Mouse (Mus musculus) limb, embryonic 11.5 days (tissue): ENCODE data around the gene Lama1. TPM values are rescaled to one million over a fixed set of nuclear protein-coding genes. Genes with fewer than 3 reads are reported as not detected.

Source experiments
- ATAC-seq: fragments of 200-750 bp; cut with Nextera tagmentation; 2 replicates; pipeline ENCODE4 v1.8.0; 2017; ENCODE audit warnings: low read depth; ENCODE audit not compliant: insufficient number of reproducible peaks, low FRiP score, low TSS enrichment
- DNase-seq: peaks from one replicate; pipeline ENCODE4 v3.0.0-alpha.2; 2015; ENCODE audit warnings: low spot score
- H3K27ac ChIP-seq: fragments of 300-500 bp; sonication (generic); replicated peaks from 2 replicates; pipeline ENCODE4 v1.5.1; 2014; ENCODE audit warnings: low read depth, mild to moderate bottlenecking, low read length
- H3K27me3 ChIP-seq: fragments of 300-500 bp; sonication (generic); 2 replicates; pipeline ENCODE4 v1.6.1; 2014; ENCODE audit warnings: mild to moderate bottlenecking, low read length, mixed read lengths; ENCODE audit not compliant: control insufficient read depth, insufficient read depth
- H3K36me3 ChIP-seq: fragments of 300-500 bp; sonication (generic); 2 replicates; pipeline ENCODE4 v1.6.1; 2014; ENCODE audit warnings: mild to moderate bottlenecking, low read length, moderate library complexity, mixed read lengths; ENCODE audit not compliant: control insufficient read depth, insufficient read depth
- H3K4me1 ChIP-seq: fragments of 300-500 bp; sonication (generic); 2 replicates; pipeline ENCODE4 v1.6.1; 2014; ENCODE audit warnings: low read length, mixed read lengths; ENCODE audit not compliant: control insufficient read depth, insufficient read depth
- H3K4me2 ChIP-seq: fragments of 300-500 bp; sonication (generic); 2 replicates; pipeline ENCODE4 v1.6.1; 2014; ENCODE audit warnings: low read depth, mild to moderate bottlenecking, moderate library complexity; ENCODE audit not compliant: severe bottlenecking
- H3K4me3 ChIP-seq: fragments of 300-500 bp; sonication (generic); 2 replicates; pipeline ENCODE4 v1.5.1; 2014; ENCODE audit warnings: low read depth, low read length
- H3K9ac ChIP-seq: fragments of 300-500 bp; sonication (generic); 2 replicates; pipeline ENCODE4 v1.6.1; 2014; ENCODE audit warnings: mild to moderate bottlenecking, low read length
- H3K9me3 ChIP-seq: fragments of 300-500 bp; sonication (generic); 2 replicates; pipeline ENCODE4 v1.6.1; 2016; ENCODE audit warnings: low read length; ENCODE audit not compliant: control insufficient read depth
- WGBS: fragments of 180-500 bp; shearing (Covaris S2); extraction: QIAGEN DNeasy Blood & Tissue Kit; methylation state at CpG from one replicate; pipeline ENCODE4 v1.1.7; 2014; 5-methylcytosine and 5-hydroxymethylcytosine counted together
- polyA plus RNA-seq: library from polyadenylated mRNA; unstranded; fragments of >200 nt; fragmentation: Nextera tagmentation; extraction: Ambion mirVana; gene quantifications from 2 replicates; pipeline ENCODE4 v1.2.1, GENCODE M21; 2014

Lama1 gene
- polyA plus RNA-seq, 1 experiment from 2014 or later = 4.9 TPM

DNA sequence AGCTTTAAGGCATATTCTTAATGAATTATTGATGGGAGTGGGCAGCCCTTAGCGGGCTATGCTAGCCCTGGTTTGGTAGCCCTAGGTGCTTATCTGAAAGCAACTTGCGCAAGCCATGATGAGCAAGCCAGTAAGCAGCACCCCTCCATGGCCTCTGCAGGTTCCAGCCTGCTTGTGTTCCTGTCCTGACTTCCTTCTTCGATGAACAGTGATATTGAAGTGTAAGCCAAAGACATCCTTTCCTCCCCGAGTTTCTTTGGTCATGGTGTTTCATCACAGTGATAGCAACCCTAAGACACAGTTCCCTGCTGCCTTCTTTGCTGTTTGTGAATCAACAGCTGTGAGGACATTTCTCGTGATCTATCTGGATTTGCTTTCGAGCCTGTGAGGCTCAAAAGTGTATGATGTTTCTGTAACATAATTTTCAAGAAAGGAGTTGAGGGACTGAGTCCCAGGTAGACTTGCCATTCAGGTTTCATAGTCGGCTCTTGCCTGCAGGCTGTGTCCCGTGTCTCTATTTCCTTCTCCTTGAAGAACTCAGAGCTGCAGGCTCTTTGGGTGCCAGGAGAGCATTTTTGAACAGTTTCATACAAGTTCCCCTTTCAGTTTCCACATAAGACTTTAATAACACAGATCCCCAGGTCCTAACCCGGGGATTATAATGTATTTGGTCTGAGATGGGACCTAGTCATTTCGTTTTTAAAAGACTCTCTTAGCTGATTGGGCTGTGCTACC is 8.1 kb downstream of the Lama1 start:
- 85% methylated on average over 10 of the region's 10 CpGs for WGBS
- no peaks in the 10 kb centered on the region for H3K9me3 ChIP-seq
- DNase-seq (no peak), ATAC-seq (no peak)
- H3K27me3 ChIP-seq = no peaks in the 10 kb centered on the region
- H3K27ac ChIP-seq = no peak overlapping the region
- H3K4me2 ChIP-seq = no peak overlapping the region
- no peaks in the 10 kb centered on the region for H3K36me3 ChIP-seq
- H3K9ac ChIP-seq = no peak overlapping the region
- H3K4me3 ChIP-seq = no peak overlapping the region
- H3K4me1 ChIP-seq = peaks cover 7% of the 10 kb centered on the region

- no peak overlapping the region for H3K4me3 ChIP-seq
- H3K36me3 ChIP-seq = no peaks in the 10 kb centered on the region
- ATAC-seq = no peak
- no peaks in the 10 kb centered on the region for H3K9me3 ChIP-seq
- H3K4me1 ChIP-seq = peaks cover 7% of the 10 kb centered on the region
- 86% methylated on average over 5 of the region's 5 CpGs for WGBS
- DNase-seq = no peak
- no peak overlapping the region for H3K9ac ChIP-seq
- H3K27ac ChIP-seq = no peak overlapping the region
- no peak overlapping the region for H3K4me2 ChIP-seq
- no peaks in the 10 kb centered on the region for H3K27me3 ChIP-seq
Observed at GRCm38 (mm10) chr17:67706372-67706771, 9.3 kb downstream of the Lama1 start.

DNA sequence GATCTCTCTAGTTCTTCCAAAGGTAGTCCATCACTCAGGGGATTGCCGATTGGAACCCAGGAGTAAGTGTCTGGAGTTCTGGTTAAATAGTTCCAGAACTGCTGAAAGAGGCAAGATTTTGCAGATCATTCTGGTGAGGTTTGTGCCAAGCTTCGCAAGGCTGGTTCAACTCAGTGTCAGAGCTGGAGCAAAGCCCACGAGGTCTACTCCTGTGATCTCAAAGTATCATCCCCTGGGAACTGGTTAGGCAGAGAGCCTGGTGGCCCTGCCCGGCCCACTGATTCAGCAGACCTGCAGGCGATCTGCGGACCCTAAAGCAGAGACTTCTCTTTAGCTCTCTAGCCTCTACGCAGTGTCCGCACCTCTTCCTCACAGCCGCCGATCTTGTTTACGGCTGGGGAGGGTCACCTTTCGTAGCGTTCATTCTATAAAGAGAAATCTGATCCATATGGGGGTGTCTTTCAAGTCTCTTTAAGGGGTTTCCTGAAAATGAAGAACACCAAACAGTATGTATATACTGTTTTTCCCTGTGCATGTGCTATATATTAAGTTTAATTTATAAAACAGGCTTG is 10.8 kb downstream of the Lama1 start:
- peaks cover 3% of the 10 kb centered on the region; the same call in 1 of the 2 replicates for H3K4me1 ChIP-seq
- no peaks in the 10 kb centered on the region for H3K27me3 ChIP-seq
- WGBS = 32% methylated on average over 13 of the region's 13 CpGs
- H3K9me3 ChIP-seq = no peaks in the 10 kb centered on the region
- H3K4me2 ChIP-seq = no peak overlapping the region
- DNase-seq (no peak), ATAC-seq (no peak)
- no peaks in the 10 kb centered on the region for H3K36me3 ChIP-seq
- no peak overlapping the region for H3K4me3 ChIP-seq
- no peak overlapping the region for H3K27ac ChIP-seq
- no peak overlapping the region for H3K9ac ChIP-seq

DNA sequence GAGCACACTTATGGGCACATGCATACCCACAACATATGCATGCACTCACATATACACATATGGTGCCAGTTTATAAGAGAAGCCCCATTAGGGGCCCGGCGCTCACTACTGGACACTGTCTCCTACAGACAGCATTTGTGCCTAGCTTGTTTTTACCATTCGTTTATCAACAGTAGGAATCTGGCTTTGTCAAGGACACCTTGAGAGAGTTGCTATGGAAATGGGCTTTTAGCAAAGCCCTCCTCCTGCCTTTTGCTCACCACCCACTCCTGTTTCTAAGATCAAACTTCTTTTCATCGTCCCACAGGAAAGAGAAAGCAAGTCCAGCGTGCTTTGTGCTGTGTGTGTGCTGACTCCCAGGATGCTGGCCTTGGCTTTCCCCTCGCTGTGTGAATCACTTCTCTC is 13.3 kb downstream of the Lama1 start:
- WGBS = 68% methylated on average over 6 of the region's 6 CpGs
- H3K27me3 ChIP-seq = no peaks in the 10 kb centered on the region
- no peak for DNase-seq

DNA sequence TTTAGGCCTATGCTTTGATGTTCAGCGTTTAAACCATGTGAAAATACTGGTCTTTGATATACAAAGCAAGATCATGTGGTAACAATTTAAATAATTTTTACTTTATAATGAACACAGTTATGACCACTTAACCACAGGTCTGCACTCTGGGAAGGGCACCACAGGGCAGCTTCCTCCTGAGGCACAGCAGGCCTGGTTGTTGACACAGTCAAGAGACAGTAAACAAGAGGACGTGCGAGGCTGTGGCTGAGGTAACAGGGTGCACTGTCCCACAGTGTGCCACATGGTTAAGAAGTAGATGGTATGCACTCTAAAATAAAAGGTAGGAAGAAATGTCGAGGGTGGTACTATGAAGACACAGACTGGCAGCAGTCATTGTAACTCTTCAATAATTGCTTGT is 14.3 kb downstream of the Lama1 start:
- 23% methylated on average over 4 of the region's 4 CpGs for WGBS
- no peaks in the 10 kb centered on the region for H3K9me3 ChIP-seq
- DNase-seq (no peak), ATAC-seq (no peak)
- no peaks in the 10 kb centered on the region for H3K27me3 ChIP-seq
- no peak overlapping the region for H3K27ac ChIP-seq
- H3K4me1 ChIP-seq = peaks cover 3% of the 10 kb centered on the region; the same call in 1 of the 2 replicates
- no peak overlapping the region for H3K4me2 ChIP-seq
- no peak overlapping the region for H3K4me3 ChIP-seq
- H3K36me3 ChIP-seq = no peaks in the 10 kb centered on the region
- no peak overlapping the region for H3K9ac ChIP-seq

More for the DNA sequence above, 13.3 kb downstream of the Lama1 start:
- Histone ChIP-seq H3K9ac (no peak overlapping the region), H3K36me3 (no peaks in the 10 kb centered on the region), H3K4me2 (no peak overlapping the region), H3K27ac (no peak overlapping the region), H3K9me3 (no peaks in the 10 kb centered on the region), H3K4me1 (peaks cover 3% of the 10 kb centered on the region; the same call in 1 of the 2 replicates), H3K4me3 (no peak overlapping the region)
- no peak for ATAC-seq

- Histone ChIP-seq H3K27ac (no peak overlapping the region), H3K4me1 (peaks cover 1% of the 10 kb centered on the region; the same call in 1 of the 2 replicates), H3K9ac (no peak overlapping the region), H3K27me3 (no peaks in the 10 kb centered on the region), H3K9me3 (no peaks in the 10 kb centered on the region), H3K4me3 (no peak overlapping the region), H3K4me2 (no peak overlapping the region), H3K36me3 (no peaks in the 10 kb centered on the region)
- ATAC-seq = no peak
- 77% methylated on average over 7 of the region's 7 CpGs for WGBS
- no peak for DNase-seq
Observed at GRCm38 (mm10) chr17:67712929-67713328, 15.9 kb downstream of the Lama1 start.

- Histone ChIP-seq H3K27ac (no peak overlapping the region), H3K9me3 (no peaks in the 10 kb centered on the region)
- ATAC-seq = no peak
Observed at GRCm38 (mm10) chr17:67715466-67715865, 18.4 kb downstream of the Lama1 start.

DNA sequence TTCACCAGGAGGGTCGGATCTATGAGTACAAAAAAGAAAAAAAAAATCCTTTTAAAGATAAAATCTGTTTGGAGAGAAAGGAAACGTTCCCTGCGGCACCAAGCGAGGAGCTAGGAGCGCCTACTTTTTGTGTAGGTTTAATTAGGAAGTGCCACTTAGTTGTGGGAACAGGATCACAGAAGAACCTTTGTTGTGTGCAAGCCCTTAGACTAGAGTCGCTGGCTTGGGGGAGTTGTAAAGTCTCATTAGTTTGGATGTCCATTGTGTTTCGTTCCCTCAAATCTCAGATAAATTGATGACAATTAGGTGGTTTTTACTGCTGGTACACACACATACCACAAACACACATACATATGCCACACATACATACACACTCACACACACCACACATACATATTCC is 25.0 kb downstream of the Lama1 start:
- Histone ChIP-seq H3K27me3 (no peaks in the 10 kb centered on the region), H3K4me1 (no peaks in the 10 kb centered on the region), H3K9me3 (no peaks in the 10 kb centered on the region), H3K36me3 (no peaks in the 10 kb centered on the region), H3K9ac (no peak overlapping the region), H3K4me2 (no peak overlapping the region), H3K27ac (no peak overlapping the region), H3K4me3 (no peak overlapping the region)
- DNase-seq (no peak), ATAC-seq (no peak)
- 71% methylated on average over 7 of the region's 7 CpGs for WGBS

More at GRCm38 (mm10) chr17:67715466-67715865, 18.4 kb downstream of the Lama1 start:
- Histone ChIP-seq H3K27me3 (no peaks in the 10 kb centered on the region), H3K4me3 (no peak overlapping the region), H3K4me2 (no peak overlapping the region), H3K36me3 (no peaks in the 10 kb centered on the region), H3K9ac (no peak overlapping the region), H3K4me1 (no peaks in the 10 kb centered on the region)
- no peak for DNase-seq
- WGBS = 87% methylated on average over 19 of the region's 19 CpGs
